Mouse (Mus musculus) retina, postnatal 1 day (tissue): ENCODE measurements around the gene S100a4.

Experiments
- DNase-seq: peaks from one replicate; pipeline ENCODE4 v3.0.0-alpha.2; 2012

Gene S100a4

GRCm38 (mm10) chr3:90626266-90627021, 22.9 kb downstream of the S100a4 start:
- no peak for DNase-seq

- DNase-seq, result no peak
Measured at GRCm38 (mm10) chr3:90627366-90627765, 23.8 kb downstream of the S100a4 start.

GRCm38 (mm10) chr3:90627807-90628206, 24.2 kb downstream of the S100a4 start:
- peak; percentile 63 for DNase-seq

- no peak for DNase-seq
Measured at GRCm38 (mm10) chr3:90629298-90629697, 25.7 kb downstream of the S100a4 start.

DNA sequence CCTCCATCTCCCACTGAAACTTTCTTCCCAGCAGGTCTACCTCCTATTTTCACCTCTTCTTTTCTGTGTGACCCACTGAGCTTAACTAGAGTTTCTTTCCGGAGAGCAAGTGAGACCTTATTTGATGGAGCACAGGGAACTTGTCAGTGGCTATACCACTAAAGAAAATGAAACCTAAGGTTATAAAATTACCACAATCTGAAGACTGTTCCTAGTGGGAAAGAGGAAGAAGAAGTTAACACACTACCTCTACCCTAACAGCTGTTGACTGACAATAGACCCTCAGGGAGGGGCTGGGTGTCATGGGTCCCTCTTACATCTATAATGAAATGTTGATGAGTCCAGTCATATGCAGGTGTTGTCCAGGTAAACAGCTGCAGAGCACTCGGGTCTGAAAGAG, 28.4 kb downstream of the S100a4 start:
- DNase-seq, result no peak

DNA sequence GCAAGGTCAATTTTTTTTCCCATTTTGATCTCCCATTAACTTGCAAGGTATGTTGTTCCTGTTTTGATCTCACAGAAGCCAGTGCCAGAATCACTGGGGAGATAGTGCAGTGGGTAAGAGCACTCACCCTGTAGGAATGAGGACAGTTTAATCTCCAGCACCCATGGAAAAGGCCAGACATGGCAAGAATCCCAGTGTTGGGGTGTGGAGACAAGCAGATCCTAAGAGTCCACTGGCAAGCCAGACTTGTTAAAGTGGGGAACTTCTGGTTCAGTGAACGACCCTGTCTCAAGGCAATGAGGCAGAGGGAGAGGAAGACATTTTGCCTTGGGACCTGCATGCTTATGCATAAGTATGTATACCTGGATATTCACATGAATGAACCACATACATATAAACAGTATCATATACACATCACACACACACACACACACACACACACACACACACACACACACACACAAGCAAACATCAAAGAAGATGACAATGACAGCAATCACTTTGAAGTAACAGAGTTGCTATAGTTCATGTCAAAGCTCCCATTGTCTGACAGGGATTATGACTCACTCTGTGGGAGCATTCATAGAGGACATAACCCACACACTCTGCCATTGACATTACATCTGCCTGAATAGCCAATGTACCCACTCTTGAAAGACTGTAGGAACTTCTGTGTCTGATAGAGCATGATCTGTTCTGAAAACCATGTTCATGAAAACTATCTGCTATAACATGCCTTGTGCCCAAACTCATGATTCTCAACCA, 35.1 kb downstream of the S100a4 start:
- peak; percentile 25 for DNase-seq

DNA sequence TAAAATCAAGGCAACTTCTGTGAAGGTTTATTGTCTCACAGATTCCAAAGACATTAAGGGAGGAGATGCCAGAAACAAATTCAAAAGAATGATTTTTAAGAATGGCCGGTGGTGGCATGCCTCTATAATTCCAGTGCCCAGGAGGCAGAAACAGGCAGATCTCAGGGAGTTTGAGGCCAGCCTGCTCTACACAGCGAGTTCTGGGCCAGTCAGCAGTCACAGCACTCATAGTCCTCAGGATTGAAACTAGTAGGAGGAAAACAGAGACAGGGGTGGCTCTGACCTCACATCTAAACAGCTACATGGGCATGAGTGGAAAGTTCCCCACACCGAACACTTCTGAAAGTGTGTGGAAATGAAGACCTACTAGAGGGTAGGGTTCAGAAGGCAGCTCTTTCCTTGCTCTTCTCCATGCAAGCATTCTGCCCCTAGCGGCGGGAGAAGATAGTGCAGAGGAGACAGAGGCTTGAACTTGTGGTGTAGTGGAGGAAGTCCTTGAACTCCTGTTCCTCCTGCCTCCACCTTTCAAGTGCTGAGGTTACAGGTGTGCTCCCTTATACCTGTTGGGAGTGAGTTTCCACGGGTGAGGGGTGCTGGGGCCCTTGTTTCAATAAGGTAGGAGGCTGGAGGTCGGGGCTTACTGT, 36.1 kb downstream of the S100a4 start:
- DNase-seq, result peak; percentile 59

DNA sequence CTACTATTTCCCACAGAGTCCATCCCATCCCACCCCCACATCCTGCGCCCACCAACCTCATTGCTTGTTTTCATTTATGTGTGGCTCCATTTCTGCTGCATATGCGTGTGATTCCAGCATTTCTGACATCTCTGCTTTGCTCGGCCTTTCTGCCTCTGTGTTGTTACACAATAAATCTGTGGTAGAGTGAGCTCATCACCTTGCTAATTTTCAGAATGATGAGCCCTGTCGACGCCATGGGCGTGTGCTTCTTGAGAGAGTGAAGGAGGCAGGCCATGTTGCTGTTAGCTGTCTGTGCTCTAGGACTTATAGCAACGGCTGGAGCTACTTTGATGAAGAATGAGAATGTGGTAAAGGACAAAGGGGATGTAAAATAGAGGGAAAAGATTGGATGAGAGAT, 37.4 kb downstream of the S100a4 start:
- no peak for DNase-seq

DNA sequence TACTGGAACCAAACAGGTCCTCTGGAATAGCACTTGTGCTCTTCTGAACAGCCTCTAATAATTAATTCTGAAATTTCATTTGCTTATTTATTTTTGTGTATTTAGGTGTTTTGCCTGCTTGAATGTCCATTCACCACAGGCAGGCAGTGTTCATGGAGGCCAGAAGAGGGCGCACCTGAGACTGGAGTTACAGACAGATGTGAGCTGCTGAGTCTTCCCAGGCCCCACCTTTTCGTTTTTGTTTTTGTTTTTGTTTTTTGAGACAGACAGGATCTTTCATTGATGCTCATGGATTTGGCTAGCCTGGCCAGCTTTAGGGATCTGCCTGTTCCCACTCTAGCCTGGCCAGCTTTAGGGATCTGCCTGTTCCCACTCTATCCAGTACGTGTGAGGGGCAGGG, 40.6 kb downstream of the S100a4 start:
- peak; percentile 47 for DNase-seq

DNA sequence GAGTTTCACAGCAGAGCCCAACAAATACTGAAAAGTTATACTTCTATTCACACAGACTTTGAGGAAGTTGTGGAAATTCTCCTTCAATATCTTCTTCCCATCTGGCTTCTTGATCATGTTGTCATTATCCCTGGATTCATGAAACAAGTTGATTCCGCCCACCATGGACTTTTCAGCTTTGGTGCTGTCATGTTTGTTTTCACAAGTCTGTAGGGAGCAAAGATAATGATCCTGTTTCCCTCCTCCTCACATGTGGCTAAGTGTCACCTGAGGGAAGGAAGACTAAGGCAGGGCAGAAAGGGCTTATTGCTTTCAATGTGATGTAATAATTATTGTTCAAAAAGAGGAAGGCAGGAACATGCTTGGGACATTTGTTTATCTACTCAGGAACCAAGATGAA, 43.7 kb downstream of the S100a4 start:
- DNase-seq, result no peak

- DNase-seq, result no peak
Measured at GRCm38 (mm10) chr3:90648981-90649380, 45.4 kb downstream of the S100a4 start.

DNA sequence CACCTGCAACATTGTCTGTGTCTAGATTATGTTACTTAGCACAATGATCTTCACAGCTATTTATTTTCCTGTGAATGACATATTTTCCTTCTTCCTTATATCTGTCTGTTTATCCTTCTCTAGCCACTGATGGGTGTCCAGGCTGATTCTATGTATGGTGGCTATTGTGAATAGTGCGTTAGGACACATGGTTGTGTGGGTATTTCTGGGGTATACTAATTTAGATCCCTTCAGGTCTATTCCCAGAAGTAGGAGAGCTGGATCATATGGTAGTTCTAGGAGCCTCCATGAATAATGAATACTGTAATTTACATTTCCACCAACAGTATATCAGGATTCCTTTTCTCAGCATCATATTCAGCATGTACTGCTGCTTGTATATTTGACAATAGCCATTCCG, 46.3 kb downstream of the S100a4 start:
- no peak for DNase-seq

DNA sequence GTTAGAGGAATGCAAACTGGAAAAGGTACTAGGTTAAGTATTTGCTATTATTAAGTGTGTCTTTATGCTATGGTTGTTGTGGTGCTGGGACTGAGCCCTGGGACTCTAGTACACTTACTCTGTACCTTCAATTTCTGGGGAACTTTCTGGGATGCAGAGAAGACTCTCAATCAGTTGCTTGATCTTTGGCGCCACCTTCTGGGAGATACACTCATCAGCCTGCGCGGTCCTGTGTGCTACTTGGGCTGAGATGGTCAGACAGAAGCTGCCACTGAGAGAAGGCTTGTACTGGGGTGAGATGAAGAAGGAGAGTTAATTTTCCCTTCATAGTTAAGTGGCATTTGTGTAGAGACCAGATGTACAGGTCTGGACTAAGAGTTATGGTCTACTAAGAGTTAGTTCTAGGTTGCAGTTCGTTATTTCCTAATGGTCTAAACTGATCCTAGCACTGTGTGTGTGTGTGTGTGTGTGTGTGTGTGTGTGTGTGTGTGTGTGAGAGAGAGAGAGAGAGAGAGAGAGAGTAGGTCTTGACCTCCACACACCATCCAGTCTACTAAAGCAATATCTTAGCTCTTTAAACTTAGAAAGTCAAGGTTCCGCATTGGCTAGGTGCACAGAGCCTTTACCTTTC, 49.4 kb downstream of the S100a4 start:
- peak; percentile 86 for DNase-seq

DNA sequence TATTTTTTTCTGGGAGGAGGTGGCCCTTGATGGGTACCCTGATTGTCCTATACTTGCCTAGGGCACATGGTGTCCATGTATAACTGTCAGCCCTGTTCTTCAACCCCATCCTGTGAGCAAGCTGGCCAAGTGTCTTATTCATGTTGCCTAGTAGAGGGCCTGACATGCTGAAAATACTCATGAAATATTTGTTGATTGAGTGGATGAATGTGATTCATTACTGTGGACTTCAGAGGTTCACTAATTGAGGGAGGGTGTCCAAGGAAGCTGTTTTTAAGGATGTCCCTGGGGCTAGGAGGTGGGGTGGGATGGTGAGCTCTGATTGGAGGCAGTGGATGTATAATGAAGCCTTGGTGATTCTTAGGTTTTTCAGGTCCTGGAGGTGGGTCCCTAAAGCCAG, 50.1 kb downstream of the S100a4 start, which contains the start of gene S100a7a:
Gene S100a7a, plus strand, starts transcription at position 301 of the 400 bp plus-strand sequence.
- no peak for DNase-seq
